Mouse (Mus musculus): ENCODE measurements around the gene Pdss2. TPM values are rescaled to one million over a fixed set of nuclear protein-coding genes. Genes with fewer than 3 reads are reported as not detected.

Pdss2 gene
- polyA plus RNA-seq, 1 experiment from 2014 or later, result 13.4 TPM

GRCm38 (mm10) chr10:43180313-43180912 lies 40.9 kb upstream of the Pdss2 start:
- H3K4me3 ChIP-seq (ENCODE audit: low read depth, low read length), result no peak overlapping the region
- no peak overlapping the region for H3K4me2 ChIP-seq (ENCODE audit: low read depth, severe bottlenecking)
- no peak for ATAC-seq (ENCODE audit: insufficient number of reproducible peaks, low FRiP score, low TSS enrichment, low read depth)
- no peak overlapping the region for H3K27ac ChIP-seq (replicated peaks; ENCODE audit: low read depth, low read length)
- 69% methylated on average over 5 of the region's 5 CpGs for WGBS
- H3K4me1 ChIP-seq (ENCODE audit: control insufficient read depth, insufficient read depth, low read length), result no peaks in the 10 kb centered on the region
- H3K9ac ChIP-seq (ENCODE audit: low read length), result no peak overlapping the region
- H3K36me3 ChIP-seq (ENCODE audit: control insufficient read depth, insufficient read depth, low read length), result no peaks in the 10 kb centered on the region
- H3K27me3 ChIP-seq (ENCODE audit: control insufficient read depth, insufficient read depth, low read length), result peaks cover 6% of the 10 kb centered on the region
- no peaks in the 10 kb centered on the region for H3K9me3 ChIP-seq (ENCODE audit: control insufficient read depth, low read length)
- no peak for DNase-seq (ENCODE audit: low spot score)

- Histone ChIP-seq H3K27ac (replicated peaks; ENCODE audit: low read depth, low read length) (no peak overlapping the region), H3K4me2 (ENCODE audit: low read depth, severe bottlenecking) (no peak overlapping the region), H3K36me3 (ENCODE audit: control insufficient read depth, insufficient read depth, low read length) (no peaks in the 10 kb centered on the region), H3K9ac (ENCODE audit: low read length) (no peak overlapping the region), H3K4me1 (ENCODE audit: control insufficient read depth, insufficient read depth, low read length) (no peaks in the 10 kb centered on the region), H3K4me3 (ENCODE audit: low read depth, low read length) (no peak overlapping the region), H3K9me3 (ENCODE audit: control insufficient read depth, low read length) (no peaks in the 10 kb centered on the region), H3K27me3 (ENCODE audit: control insufficient read depth, insufficient read depth, low read length) (no peaks in the 10 kb centered on the region)
- ATAC-seq (ENCODE audit: insufficient number of reproducible peaks, low FRiP score, low TSS enrichment, low read depth), result no peak
- WGBS, result 90% methylated on average over 2 of the region's 2 CpGs
- DNase-seq (ENCODE audit: low spot score), result no peak
These were observed 21.1 kb upstream of the Pdss2 start for GRCm38 (mm10) chr10:43200206-43200605.

- H3K9me3 ChIP-seq (ENCODE audit: control insufficient read depth, low read length), result no peaks in the 10 kb centered on the region
- H3K27me3 ChIP-seq (ENCODE audit: control insufficient read depth, insufficient read depth, low read length), result no peaks in the 10 kb centered on the region
- no peak overlapping the region for H3K27ac ChIP-seq (replicated peaks; ENCODE audit: low read depth, low read length)
- no peaks in the 10 kb centered on the region for H3K36me3 ChIP-seq (ENCODE audit: control insufficient read depth, insufficient read depth, low read length)
- H3K9ac ChIP-seq (ENCODE audit: low read length), result no peak overlapping the region
- 75% methylated on average over 3 of the region's 3 CpGs for WGBS
- H3K4me2 ChIP-seq (ENCODE audit: low read depth, severe bottlenecking), result no peak overlapping the region
- H3K4me1 ChIP-seq (ENCODE audit: control insufficient read depth, insufficient read depth, low read length), result no peaks in the 10 kb centered on the region
- no peak for ATAC-seq (ENCODE audit: insufficient number of reproducible peaks, low FRiP score, low TSS enrichment, low read depth)
- H3K4me3 ChIP-seq (ENCODE audit: low read depth, low read length), result no peak overlapping the region
- DNase-seq (ENCODE audit: low spot score), result no peak
These were observed 17.4 kb upstream of the Pdss2 start for GRCm38 (mm10) chr10:43203865-43204264.

- ATAC-seq (ENCODE audit: insufficient number of reproducible peaks, low FRiP score, low TSS enrichment, low read depth) (no peak), DNase-seq (ENCODE audit: low spot score) (peak; percentile 59)
- 35% methylated on average over 6 of the region's 6 CpGs for WGBS
- Histone ChIP-seq H3K9me3 (ENCODE audit: control insufficient read depth, low read length) (no peaks in the 10 kb centered on the region), H3K4me2 (ENCODE audit: low read depth, severe bottlenecking) (no peak overlapping the region), H3K9ac (ENCODE audit: low read length) (no peak overlapping the region), H3K4me3 (ENCODE audit: low read depth, low read length) (no peak overlapping the region), H3K27me3 (ENCODE audit: control insufficient read depth, insufficient read depth, low read length) (no peaks in the 10 kb centered on the region), H3K27ac (replicated peaks; ENCODE audit: low read depth, low read length) (no peak overlapping the region), H3K4me1 (ENCODE audit: control insufficient read depth, insufficient read depth, low read length) (no peaks in the 10 kb centered on the region), H3K36me3 (ENCODE audit: control insufficient read depth, insufficient read depth, low read length) (no peaks in the 10 kb centered on the region)
These were observed 9.4 kb upstream of the Pdss2 start for GRCm38 (mm10) chr10:43211866-43212265.

- no peak overlapping the region for H3K27ac ChIP-seq (replicated peaks; ENCODE audit: low read depth, low read length)
- ATAC-seq (ENCODE audit: insufficient number of reproducible peaks, low FRiP score, low TSS enrichment, low read depth) (no peak), DNase-seq (ENCODE audit: low spot score) (no peak)
- no peak overlapping the region for H3K4me2 ChIP-seq (ENCODE audit: low read depth, severe bottlenecking)
- H3K27me3 ChIP-seq (ENCODE audit: control insufficient read depth, insufficient read depth, low read length), result no peaks in the 10 kb centered on the region
- WGBS, result 92% methylated on average over 13 of the region's 13 CpGs
- H3K4me3 ChIP-seq (ENCODE audit: low read depth, low read length), result no peak overlapping the region
- peaks cover 3% of the 10 kb centered on the region; the same call in 1 of the 2 replicates for H3K4me1 ChIP-seq (ENCODE audit: control insufficient read depth, insufficient read depth, low read length)
- H3K36me3 ChIP-seq (ENCODE audit: control insufficient read depth, insufficient read depth, low read length), result no peaks in the 10 kb centered on the region
- H3K9me3 ChIP-seq (ENCODE audit: control insufficient read depth, low read length), result no peaks in the 10 kb centered on the region
- no peak overlapping the region for H3K9ac ChIP-seq (ENCODE audit: low read length)
These were observed 3.9 kb upstream of the Pdss2 start for GRCm38 (mm10) chr10:43217361-43217900.

- no peaks in the 10 kb centered on the region for H3K36me3 ChIP-seq (ENCODE audit: control insufficient read depth, insufficient read depth, low read length)
- 24% methylated on average over 7 of the region's 7 CpGs for WGBS
- DNase-seq (ENCODE audit: low spot score), result no peak
- peak overlapping the region; percentile 91 for H3K4me3 ChIP-seq (ENCODE audit: low read depth, low read length)
- peaks cover 3% of the 10 kb centered on the region; the same call in 1 of the 2 replicates for H3K4me1 ChIP-seq (ENCODE audit: control insufficient read depth, insufficient read depth, low read length)
- ATAC-seq (ENCODE audit: insufficient number of reproducible peaks, low FRiP score, low TSS enrichment, low read depth), result no peak
- H3K27me3 ChIP-seq (ENCODE audit: control insufficient read depth, insufficient read depth, low read length), result no peaks in the 10 kb centered on the region
- H3K9me3 ChIP-seq (ENCODE audit: control insufficient read depth, low read length), result no peaks in the 10 kb centered on the region
- peak overlapping the region; percentile 92 for H3K9ac ChIP-seq (ENCODE audit: low read length)
- H3K27ac ChIP-seq (replicated peaks; ENCODE audit: low read depth, low read length), result no peak overlapping the region; the same call in 1 of the 2 replicates
- peak overlapping the region; percentile 57 for H3K4me2 ChIP-seq (ENCODE audit: low read depth, severe bottlenecking)
These were observed 807 bp upstream of the Pdss2 start for GRCm38 (mm10) chr10:43220479-43220878.

- H3K9me3 ChIP-seq (ENCODE audit: control insufficient read depth, low read length), result no peaks in the 10 kb centered on the region
- peak overlapping the region; percentile 78 for H3K9ac ChIP-seq (ENCODE audit: low read length)
- ATAC-seq (ENCODE audit: insufficient number of reproducible peaks, low FRiP score, low TSS enrichment, low read depth) (peak; percentile 36; the same call in 1 of the 2 replicates), DNase-seq (ENCODE audit: low spot score) (no peak)
- peak overlapping the region; percentile 84 for H3K4me2 ChIP-seq (ENCODE audit: low read depth, severe bottlenecking)
- H3K27ac ChIP-seq (replicated peaks; ENCODE audit: low read depth, low read length), result peak overlapping the region; percentile 75
- no peaks in the 10 kb centered on the region for H3K27me3 ChIP-seq (ENCODE audit: control insufficient read depth, insufficient read depth, low read length)
- H3K4me3 ChIP-seq (ENCODE audit: low read depth, low read length), result peak overlapping the region; percentile 91
- no peaks in the 10 kb centered on the region for H3K36me3 ChIP-seq (ENCODE audit: control insufficient read depth, insufficient read depth, low read length)
- WGBS, result under 1% methylated on average over 25 of the region's 25 CpGs
- peaks cover 3% of the 10 kb centered on the region; the same call in 1 of the 2 replicates for H3K4me1 ChIP-seq (ENCODE audit: control insufficient read depth, insufficient read depth, low read length)
These were observed 373 bp downstream of the Pdss2 start for GRCm38 (mm10) chr10:43221659-43222058.

- Histone ChIP-seq H3K4me2 (ENCODE audit: low read depth, severe bottlenecking) (no peak overlapping the region), H3K27ac (replicated peaks; ENCODE audit: low read depth, low read length) (no peak overlapping the region), H3K9me3 (ENCODE audit: control insufficient read depth, low read length) (no peaks in the 10 kb centered on the region), H3K4me3 (ENCODE audit: low read depth, low read length) (no peak overlapping the region), H3K27me3 (ENCODE audit: control insufficient read depth, insufficient read depth, low read length) (no peaks in the 10 kb centered on the region), H3K4me1 (ENCODE audit: control insufficient read depth, insufficient read depth, low read length) (peaks cover 3% of the 10 kb centered on the region; the same call in 1 of the 2 replicates), H3K36me3 (ENCODE audit: control insufficient read depth, insufficient read depth, low read length) (no peaks in the 10 kb centered on the region), H3K9ac (ENCODE audit: low read length) (no peak overlapping the region)
- ATAC-seq (ENCODE audit: insufficient number of reproducible peaks, low FRiP score, low TSS enrichment, low read depth), result no peak
- DNase-seq (ENCODE audit: low spot score), result no peak
- WGBS, result 85% methylated on average over 2 of the region's 2 CpGs
These were observed 2.1 kb downstream of the Pdss2 start for GRCm38 (mm10) chr10:43223391-43223790.
